Mouse (Mus musculus) E14TG2a.4 (cell line): ENCODE data around the gene Dirc2.

Source experiments
- H3K27me3 ChIP-seq: 2 replicates; pipeline ENCODE4 v1.6.1; 2014; ENCODE audit warnings: low read length, control low read depth; ENCODE audit not compliant: insufficient read depth
- H3K36me3 ChIP-seq: 2 replicates; pipeline ENCODE4 v1.6.1; 2014; ENCODE audit warnings: low read length, control low read depth; ENCODE audit not compliant: insufficient read depth
- H3K4me1 ChIP-seq: replicated peaks from 2 replicates; pipeline ENCODE4 v1.6.1; 2014; ENCODE audit warnings: low read depth, low read length, control low read depth
- H3K4me3 ChIP-seq: replicated peaks from 2 replicates; pipeline ENCODE4 v1.5.1; 2014; ENCODE audit warnings: mild to moderate bottlenecking, low read length
- H3K9me3 ChIP-seq: 2 replicates; pipeline ENCODE4 v1.6.1; 2014; ENCODE audit warnings: low read length, control low read depth
- CTCF ChIP-seq: conservative IDR thresholded peaks from 2 replicates; pipeline ENCODE4 v1.5.1; 2014; ENCODE audit warnings: low read length
- NANOG ChIP-seq: IDR thresholded peaks from 2 replicates; pipeline ENCODE4 v1.6.1; 2014; ENCODE audit warnings: borderline replicate concordance, low read length, mixed read lengths
- POU5F1 ChIP-seq: IDR thresholded peaks from 2 replicates; pipeline ENCODE4 v1.6.1; 2014; ENCODE audit warnings: low read length, borderline replicate concordance

Gene Dirc2

GRCm38 (mm10) chr16:35781096-35781495 is 11.9 kb upstream of the Dirc2 start:
- Histone ChIP-seq H3K9me3 (peaks cover 3% of the 10 kb centered on the region; the same call in 1 of the 2 replicates), H3K36me3 (peaks cover 70% of the 10 kb centered on the region), H3K4me1 (peaks cover 75% of the 10 kb centered on the region), H3K27me3 (no peaks in the 10 kb centered on the region), H3K4me3 (no peak overlapping the region)
- TF ChIP-seq POU5F1 (no peak), NANOG (no peak), CTCF (no peak)

- Histone ChIP-seq H3K27me3 (no peaks in the 10 kb centered on the region), H3K9me3 (peaks cover 3% of the 10 kb centered on the region; the same call in 1 of the 2 replicates), H3K4me3 (no peak overlapping the region), H3K4me1 (peaks cover 85% of the 10 kb centered on the region), H3K36me3 (peaks cover 80% of the 10 kb centered on the region)
- TF ChIP-seq POU5F1 (no peak), NANOG (no peak), CTCF (no peak)
Observed at GRCm38 (mm10) chr16:35779681-35780080, 10.5 kb upstream of the Dirc2 start.

- Histone ChIP-seq H3K9me3 (peaks cover 3% of the 10 kb centered on the region; the same call in 1 of the 2 replicates), H3K36me3 (peaks cover 78% of the 10 kb centered on the region), H3K27me3 (no peaks in the 10 kb centered on the region), H3K4me3 (no peak overlapping the region), H3K4me1 (peaks cover 82% of the 10 kb centered on the region)
- TF ChIP-seq POU5F1 (no peak), CTCF (no peak), NANOG (no peak)
Observed at GRCm38 (mm10) chr16:35777768-35778167, 8.6 kb upstream of the Dirc2 start.

DNA sequence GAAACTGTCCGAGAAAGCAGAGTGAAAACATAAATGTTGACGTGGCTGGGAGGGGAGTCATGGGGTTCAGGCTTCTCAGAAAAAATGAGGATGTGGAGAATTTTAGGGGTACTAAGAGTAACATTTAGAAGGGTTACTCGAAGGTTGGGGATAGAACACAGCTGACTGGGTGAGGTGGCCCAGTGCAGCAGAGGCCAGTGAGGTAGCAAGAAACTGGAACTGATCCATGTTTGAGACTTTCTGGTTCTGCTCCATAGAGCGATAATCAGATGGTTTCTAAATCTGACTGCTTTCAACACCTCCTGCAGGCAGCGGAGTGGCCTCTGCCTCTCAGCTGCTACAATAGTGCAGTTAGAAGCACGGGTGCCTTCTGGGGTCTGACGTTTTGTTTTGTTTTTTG is 7.6 kb upstream of the Dirc2 start:
- 0 out of 2 replicates have a peak overlapping the region, but pooled peaks have one; percentile 1 for H3K4me3 ChIP-seq
- H3K27me3 ChIP-seq = no peaks in the 10 kb centered on the region
- H3K4me1 ChIP-seq = peaks cover 79% of the 10 kb centered on the region
- peaks cover 3% of the 10 kb centered on the region; the same call in 1 of the 2 replicates for H3K9me3 ChIP-seq
- H3K36me3 ChIP-seq = peaks cover 75% of the 10 kb centered on the region
- TF ChIP-seq NANOG (no peak), POU5F1 (no peak), CTCF (no peak)

DNA sequence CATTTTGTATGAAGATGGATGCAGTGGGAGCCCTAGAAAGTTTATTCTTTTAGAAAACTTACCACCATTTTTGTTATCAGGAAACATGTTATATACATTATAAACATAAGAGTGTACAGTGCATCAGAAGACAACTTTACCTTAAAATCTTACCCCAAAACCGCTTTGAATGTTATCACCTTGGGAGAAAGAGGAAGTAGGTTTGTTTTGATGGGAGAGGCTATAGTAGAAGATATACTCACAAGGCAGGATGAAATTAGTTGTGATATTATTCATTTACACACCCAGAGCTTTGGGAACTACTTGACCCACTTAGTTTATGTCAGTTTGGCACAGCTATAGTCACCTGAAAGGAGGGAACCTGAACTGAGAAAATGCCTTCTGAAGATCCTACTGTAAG is 6.7 kb upstream of the Dirc2 start:
- peaks cover 72% of the 10 kb centered on the region for H3K36me3 ChIP-seq
- peak overlapping the region; percentile 1; the same call in 1 of the 2 replicates for H3K4me3 ChIP-seq
- peaks cover 74% of the 10 kb centered on the region for H3K4me1 ChIP-seq
- no peak for TF ChIP-seq POU5F1
- no peak for TF ChIP-seq CTCF
- TF ChIP-seq NANOG = no peak
- H3K9me3 ChIP-seq = peaks cover 3% of the 10 kb centered on the region; the same call in 1 of the 2 replicates
- no peaks in the 10 kb centered on the region for H3K27me3 ChIP-seq

- peaks cover 42% of the 10 kb centered on the region for H3K36me3 ChIP-seq
- H3K4me1 ChIP-seq = peaks cover 68% of the 10 kb centered on the region
- TF ChIP-seq CTCF (no peak), POU5F1 (no peak), NANOG (no peak)
- no peaks in the 10 kb centered on the region for H3K9me3 ChIP-seq
- H3K4me3 ChIP-seq = peak overlapping the region; percentile 95
- no peaks in the 10 kb centered on the region; the same call in 1 of the 2 replicates for H3K27me3 ChIP-seq
Observed at GRCm38 (mm10) chr16:35772598-35772997, 3.4 kb upstream of the Dirc2 start.

DNA sequence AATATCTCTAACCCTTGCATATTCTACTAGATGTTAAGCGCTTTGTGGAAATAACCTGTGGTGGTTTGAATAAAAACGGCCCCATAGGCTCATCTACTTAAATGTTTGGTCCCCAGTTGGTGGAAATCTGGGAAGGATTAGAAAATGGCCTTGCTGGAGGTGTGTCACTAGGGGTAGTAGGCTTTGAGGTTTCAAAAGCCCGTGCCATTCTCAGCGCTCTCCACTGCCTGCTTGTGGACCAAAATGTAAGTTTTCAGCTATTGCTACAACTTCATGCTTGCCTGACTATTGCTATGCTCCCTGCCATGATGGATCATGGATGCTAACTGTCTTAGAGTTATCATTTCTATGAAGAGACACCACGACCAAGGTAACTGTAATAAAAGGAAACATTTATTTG is 2.5 kb upstream of the Dirc2 start:
- no peak for TF ChIP-seq NANOG
- TF ChIP-seq POU5F1 = no peak
- H3K9me3 ChIP-seq = no peaks in the 10 kb centered on the region
- peaks cover 42% of the 10 kb centered on the region for H3K36me3 ChIP-seq
- H3K4me1 ChIP-seq = peaks cover 69% of the 10 kb centered on the region
- H3K27me3 ChIP-seq = no peaks in the 10 kb centered on the region; the same call in 1 of the 2 replicates
- H3K4me3 ChIP-seq = peak overlapping the region; percentile 95

DNA sequence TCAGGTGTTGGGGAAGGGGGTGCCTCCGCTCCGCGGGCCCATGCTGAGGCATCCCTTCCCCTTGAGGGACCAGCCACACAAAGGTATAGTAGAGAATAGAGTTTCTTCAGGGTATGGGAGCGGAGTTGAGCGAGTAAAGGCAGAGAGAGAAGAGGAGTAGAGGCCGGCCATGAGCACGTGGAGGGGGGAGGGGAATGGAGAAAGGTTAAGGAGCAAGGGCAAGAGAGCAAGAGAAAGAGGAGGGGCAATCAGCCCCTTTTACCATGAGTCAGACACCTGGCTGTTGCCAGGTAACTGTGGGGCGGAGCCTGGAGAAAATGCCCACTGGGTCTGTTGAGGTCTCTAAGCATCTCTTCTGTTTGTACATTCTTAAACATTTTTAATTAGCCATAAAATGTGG is 2.0 kb upstream of the Dirc2 start:
- Histone ChIP-seq H3K4me3 (peak overlapping the region; percentile 95), H3K36me3 (peaks cover 37% of the 10 kb centered on the region), H3K27me3 (no peaks in the 10 kb centered on the region; the same call in 1 of the 2 replicates), H3K9me3 (no peaks in the 10 kb centered on the region), H3K4me1 (peaks cover 69% of the 10 kb centered on the region)
- TF ChIP-seq CTCF = no peak
- TF ChIP-seq POU5F1 = no peak
- no peak for TF ChIP-seq NANOG

DNA sequence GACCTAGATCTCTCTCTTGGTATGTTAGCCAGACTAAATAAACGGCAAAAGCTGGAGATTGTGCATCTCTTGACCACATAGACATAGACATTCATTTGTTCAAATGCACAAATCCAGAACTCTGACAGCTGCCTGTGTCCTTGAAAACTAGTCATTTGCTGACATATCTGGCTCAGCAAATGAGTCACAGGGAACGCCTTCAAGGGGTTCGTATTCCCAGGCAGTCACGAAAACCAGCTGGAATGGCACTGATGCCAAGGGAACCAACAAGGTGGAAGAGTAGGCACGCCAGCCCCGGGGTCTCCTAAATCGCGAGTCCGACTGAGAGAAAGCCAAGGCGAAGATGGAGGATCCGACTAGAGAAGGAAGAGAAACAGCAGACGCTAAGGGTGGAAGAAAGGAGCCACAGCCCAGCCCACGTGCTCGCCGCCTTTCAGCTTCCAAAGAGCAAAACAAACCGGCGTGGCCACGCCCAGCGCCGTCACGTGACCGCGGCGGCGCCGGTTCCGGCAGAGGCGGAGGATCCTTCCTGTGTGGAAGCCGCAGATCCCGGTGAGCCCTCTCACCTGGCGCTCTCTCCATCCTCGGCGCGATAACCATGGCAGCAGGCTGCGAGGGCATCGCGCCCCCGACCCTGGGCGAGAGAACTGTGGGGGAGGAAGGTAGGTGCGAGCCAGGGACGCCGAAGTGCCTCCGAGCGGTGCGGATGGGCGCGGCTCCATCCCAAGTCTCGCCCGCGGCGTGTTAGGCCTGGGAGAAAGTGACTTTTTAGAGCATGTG is 912 bp upstream of the Dirc2 start, which contains the start of gene Hspbap1:
Gene Hspbap1, plus strand, starts transcription at position 498 of the 780 bp plus-strand sequence.
- Histone ChIP-seq H3K9me3 (no peaks in the 10 kb centered on the region), H3K36me3 (peaks cover 31% of the 10 kb centered on the region), H3K27me3 (no peaks in the 10 kb centered on the region; the same call in 1 of the 2 replicates), H3K4me1 (peaks cover 58% of the 10 kb centered on the region), H3K4me3 (peak within 1 kb of the TSS; percentile 95)
- TF ChIP-seq CTCF (no peak), NANOG (no peak), POU5F1 (no peak)
